Mouse (Mus musculus): ENCODE measurements at regions not wholly inside any gene's neighbourhood (a gene's known extent, or its start where the extent isn't known, plus 50 kb on each side); places are given as distances from the start of the nearest gene placed in this dataset.

GRCm38 (mm10) chr10:92091480-92092395 is 630.5 kb downstream of the Nedd1 start:
- DNase-seq (ENCODE audit: low spot score in 2 of 2) = no peak

GRCm38 (mm10) chr10:92082111-92082510 is 640.1 kb downstream of the Nedd1 start:
- DNase-seq (ENCODE audit: low spot score in 2 of 2) = no peak

DNA sequence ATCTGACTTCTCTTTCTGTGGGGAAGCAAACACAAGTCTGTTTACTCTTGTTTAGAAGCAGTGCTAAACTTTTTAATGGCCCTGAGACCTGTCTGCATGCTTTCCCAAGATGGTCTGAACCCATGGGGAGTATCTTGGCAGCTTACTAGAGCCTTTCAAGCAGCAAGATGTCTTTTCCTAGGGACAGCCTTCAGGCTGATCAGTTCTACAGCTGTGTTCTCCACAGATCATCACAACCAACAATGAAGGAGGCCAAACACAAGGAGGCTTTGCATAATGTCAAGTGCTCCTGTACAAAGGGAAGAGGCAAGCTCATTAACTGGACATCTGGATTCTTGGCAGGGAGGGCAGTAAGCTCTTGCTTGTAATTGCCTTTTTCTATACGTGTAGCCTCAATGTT is 641.0 kb downstream of the Nedd1 start:
- DNase-seq (ENCODE audit: low spot score in 2 of 2) = no peak

GRCm38 (mm10) chr10:92079421-92079820 is 642.8 kb downstream of the Nedd1 start:
- no peak for DNase-seq (ENCODE audit: low spot score in 2 of 2)

DNA sequence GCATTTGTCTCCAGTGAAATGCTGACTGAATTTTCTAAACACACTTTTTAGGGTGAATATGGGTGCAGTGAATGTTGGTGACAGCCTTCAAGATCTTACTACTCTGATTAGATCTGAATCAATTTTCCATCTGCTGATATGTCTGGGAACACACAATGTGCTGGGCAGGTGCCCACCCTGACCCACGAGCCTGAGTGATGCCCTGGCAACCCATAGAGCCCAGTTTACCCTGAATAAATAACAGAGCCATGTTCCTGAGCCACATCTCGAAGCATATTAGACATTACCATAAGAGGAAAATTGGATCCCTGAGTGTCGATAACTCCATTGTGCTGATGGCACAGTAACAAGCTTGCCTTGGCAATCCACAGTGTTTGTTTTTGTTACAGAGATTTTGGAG is 644.9 kb downstream of the Nedd1 start:
- no peak for DNase-seq (ENCODE audit: low spot score in 2 of 2)

DNA sequence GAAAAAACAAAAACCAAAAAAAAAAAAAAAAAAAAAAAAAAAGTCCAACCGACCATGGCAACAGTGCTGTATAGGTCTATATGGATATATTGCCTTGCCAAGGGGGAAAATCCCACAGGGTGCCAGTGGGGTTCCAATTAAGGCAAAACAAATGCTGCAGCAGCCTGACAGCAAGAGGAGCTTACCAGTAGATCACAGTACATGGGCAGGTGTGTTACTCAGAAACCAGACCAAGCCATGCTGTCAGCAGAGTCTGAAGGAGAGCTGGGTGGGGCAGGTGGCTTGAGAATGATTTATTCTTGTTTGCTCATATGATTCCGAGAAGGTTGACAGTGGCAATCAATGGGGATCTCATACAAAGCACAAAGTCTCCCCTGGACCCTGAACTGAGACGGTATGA is 645.5 kb downstream of the Nedd1 start:
- no peak for DNase-seq (ENCODE audit: low spot score in 2 of 2)

DNA sequence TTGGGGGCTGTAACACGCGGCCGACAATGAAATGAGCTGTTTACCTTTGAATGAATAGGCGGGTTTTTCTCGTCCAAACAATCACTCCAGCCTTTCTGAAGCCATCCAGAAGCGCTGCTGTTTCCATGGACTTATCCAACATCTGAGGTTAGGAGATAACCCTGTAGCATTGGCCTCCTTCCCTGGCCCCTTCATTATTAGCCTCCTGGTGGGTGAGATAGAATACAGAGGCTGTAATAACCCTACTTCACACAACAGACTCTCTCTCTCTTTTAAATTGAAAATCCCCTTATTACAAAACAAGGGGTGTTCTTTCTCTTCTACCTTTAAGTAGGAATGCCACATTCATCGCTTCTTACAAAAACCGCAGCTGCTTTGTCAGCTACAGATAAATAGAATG is 646.8 kb downstream of the Nedd1 start:
- no peak for DNase-seq (ENCODE audit: low spot score in 2 of 2)

- DNase-seq (ENCODE audit: low spot score in 2 of 2) = no peak
These were observed 647.4 kb downstream of the Nedd1 start for GRCm38 (mm10) chr10:92074698-92075394.

DNA sequence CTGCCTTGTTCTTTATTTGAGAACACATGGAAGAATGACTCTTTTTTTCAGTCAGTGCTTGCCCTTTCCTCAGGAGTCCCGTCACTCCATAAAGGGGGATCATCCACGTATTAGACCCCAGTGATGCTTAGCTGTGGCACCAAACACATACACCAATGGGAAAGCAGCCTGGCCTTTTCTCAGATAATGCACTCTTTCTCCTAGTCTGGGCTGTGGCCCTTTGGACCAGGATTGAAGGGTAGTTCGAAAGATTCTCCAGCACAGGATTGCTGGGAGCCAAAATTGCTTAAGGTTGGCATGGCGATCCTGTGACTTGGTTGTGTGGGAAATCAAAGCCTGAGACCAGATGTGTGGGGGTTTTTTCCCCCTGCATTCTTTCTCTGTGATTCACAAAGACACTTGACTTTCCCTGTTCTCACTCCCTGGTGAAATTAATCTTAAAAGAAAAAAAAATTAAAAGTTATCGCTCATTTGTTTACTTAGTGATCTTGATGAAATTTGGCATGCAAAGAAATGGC is 648.3 kb downstream of the Nedd1 start:
- no peak for DNase-seq (ENCODE audit: low spot score in 2 of 2)

- DNase-seq (ENCODE audit: low spot score in 2 of 2) = no peak
These were observed 677.4 kb downstream of the Nedd1 start for GRCm38 (mm10) chr10:92044783-92045182.

GRCm38 (mm10) chr10:92036176-92036575 is 686.0 kb downstream of the Nedd1 start:
- DNase-seq (ENCODE audit: low spot score in 2 of 2) = peak; percentile 2 to 46

DNA sequence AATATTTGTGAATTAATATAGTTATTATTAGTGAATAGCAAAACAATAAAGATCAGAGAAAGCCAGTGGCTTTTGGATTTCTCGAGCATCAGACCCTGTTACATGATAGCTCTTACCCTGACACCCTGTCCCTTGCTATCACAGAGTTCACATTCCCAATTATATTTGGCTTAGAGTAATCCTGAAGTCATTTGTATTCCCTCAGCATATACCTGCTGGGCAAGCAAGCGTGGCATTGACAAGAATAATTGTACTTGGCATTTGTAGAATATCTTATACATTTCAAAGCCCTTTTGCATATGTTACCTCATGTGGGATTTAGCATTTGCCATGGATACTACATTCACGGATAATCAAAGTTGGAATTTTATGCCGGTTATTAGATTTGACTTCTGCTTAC is 692.0 kb downstream of the Nedd1 start:
- no peak for DNase-seq (ENCODE audit: low spot score in 2 of 2)

GRCm38 (mm10) chr10:92024203-92024602 is 698.0 kb downstream of the Nedd1 start:
- DNase-seq (ENCODE audit: low spot score in 2 of 2) = no peak

DNA sequence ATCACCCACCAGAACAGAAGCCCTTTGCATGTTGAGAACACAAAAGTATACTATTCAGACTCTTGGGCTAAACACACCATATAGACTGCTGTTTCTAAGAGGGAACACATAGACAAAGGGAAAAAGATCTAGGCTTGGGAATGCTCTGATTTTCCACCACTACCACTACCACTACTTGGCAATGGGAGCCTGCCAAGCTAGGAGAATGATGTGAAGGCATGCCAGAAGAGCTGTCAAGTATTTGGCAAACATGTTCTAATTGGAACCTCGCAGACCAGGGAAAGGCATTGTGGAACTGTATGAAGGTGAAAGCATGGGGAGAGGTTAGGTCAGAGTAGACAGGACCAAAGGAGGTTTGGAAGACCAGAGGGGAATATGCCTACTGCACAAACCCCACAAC is 701.2 kb downstream of the Nedd1 start:
- DNase-seq (ENCODE audit: low spot score in 2 of 2) = no peak

DNA sequence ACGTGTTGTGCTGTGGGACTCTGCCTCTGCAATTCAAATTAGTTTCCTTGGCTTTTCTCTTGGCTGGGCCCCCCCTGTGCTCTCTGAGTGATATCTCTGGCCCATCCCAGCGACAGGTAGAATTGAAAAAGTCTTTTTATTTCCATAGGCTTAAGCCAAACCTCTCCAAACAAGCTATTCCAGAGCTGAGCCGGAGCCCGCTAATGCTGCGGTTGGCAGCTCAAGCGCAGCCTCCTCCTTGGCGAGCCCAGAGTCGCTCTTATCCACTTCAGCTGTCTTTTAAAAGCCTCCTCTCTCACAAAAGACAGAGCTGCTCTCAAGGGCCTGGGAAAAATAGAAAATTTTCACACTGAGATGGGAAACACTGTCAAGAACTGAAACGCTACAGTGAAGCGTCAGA is 712.7 kb downstream of the Nedd1 start:
- no peak for DNase-seq (ENCODE audit: low spot score in 2 of 2)

GRCm38 (mm10) chr10:92007891-92008290 is 714.3 kb downstream of the Nedd1 start:
- DNase-seq (ENCODE audit: low spot score in 2 of 2) = no peak

GRCm38 (mm10) chr10:92006467-92006866 is 715.8 kb downstream of the Nedd1 start:
- no peak for DNase-seq (ENCODE audit: low spot score in 2 of 2)

DNA sequence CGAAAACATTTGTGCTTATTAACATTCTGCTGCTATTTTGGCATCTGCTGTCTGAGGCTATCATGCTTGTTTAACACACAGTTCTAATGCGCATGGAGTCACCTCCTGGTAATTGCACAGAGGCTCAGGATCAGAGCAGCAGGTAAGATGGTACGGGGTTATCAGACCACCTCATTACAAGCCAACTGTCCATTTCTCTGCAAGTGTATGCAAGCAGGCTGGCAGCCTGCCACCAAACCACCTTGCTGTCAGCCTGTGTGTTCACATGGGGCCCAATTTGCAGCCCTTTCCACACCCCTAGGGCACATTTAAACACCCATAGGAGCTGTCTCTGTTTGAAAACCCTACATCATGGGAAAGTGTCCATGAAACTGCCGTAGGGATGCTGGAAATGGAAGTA is 731.2 kb downstream of the Nedd1 start:
- DNase-seq (ENCODE audit: low spot score in 2 of 2) = no peak

GRCm38 (mm10) chr10:91988364-91988763 is 733.9 kb downstream of the Nedd1 start:
- DNase-seq (ENCODE audit: low spot score in 2 of 2) = peak in 1 of 2 experiments; percentile 9

- no peak for DNase-seq (ENCODE audit: low spot score in 2 of 2)
These were observed 742.4 kb downstream of the Nedd1 start for GRCm38 (mm10) chr10:91979841-91980240.

- no peak for DNase-seq (ENCODE audit: low spot score in 2 of 2)
These were observed 750.3 kb downstream of the Nedd1 start for GRCm38 (mm10) chr10:91971951-91972350.

DNA sequence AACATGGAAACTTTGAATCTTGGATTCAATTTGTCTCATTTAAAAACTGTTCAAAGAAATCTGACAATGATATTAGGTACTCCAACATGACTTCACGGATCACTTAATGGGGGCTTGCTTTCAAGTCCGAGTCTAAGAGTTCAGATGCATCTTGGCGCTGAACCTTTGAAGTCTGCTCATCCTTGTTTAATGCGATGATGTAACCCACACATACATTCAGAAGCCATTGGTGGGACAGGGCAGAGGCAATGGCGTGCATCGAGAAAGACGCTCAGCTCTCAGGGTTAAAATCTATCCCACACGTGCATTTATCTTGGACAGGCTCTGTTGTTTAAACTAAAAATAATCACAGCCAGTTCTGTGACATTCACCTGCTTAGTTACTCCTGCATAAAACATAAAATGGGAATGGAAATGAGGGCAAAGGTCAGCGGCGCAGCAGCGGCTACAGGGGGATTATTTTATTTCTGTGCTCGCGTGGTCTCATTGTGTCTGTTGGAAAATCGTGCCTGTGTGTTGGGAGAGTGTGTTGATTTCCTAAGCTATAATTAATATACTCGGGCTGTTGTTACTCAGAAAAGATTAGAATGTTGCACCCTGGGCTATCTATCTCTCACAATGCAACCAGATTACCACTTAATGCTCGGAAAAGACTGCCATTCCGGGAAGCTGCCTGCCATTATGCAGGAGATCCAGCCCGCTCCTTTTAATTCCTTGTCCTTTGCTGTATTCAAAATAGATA is 754.5 kb downstream of the Nedd1 start:
- DNase-seq (ENCODE audit: low spot score in 2 of 2) = no peak

All from left cerebral cortex, adult 8-10 months (tissue).